Mouse (Mus musculus): ENCODE measurements at regions not wholly inside any gene's neighbourhood (a gene's known extent, or its start where the extent isn't known, plus 50 kb on each side); places are given as distances from the start of the nearest gene placed in this dataset.

DNA sequence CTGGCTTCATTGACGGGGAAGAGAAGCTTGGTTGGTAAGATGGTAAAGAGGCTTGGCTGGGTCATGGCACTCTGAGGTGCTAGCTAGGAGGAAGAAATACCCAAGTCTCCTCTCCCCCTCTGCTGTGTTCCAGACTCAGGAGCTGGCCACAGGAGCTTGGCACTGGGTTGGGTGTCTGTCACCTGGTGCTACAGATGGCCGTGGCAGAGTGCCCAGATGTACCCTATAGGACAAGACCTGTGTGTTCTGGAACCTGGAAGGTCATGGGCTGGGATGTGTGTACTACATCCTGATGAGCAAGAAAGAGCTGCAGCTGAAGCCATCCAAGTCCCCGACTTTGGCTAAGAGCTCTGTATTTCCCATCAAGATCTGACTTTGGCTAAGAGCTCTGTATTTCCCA lies 72.4 kb downstream of the Nupl2 start:
- peak; percentile 63 to 74 for DNase-seq

GRCm38 (mm10) chr5:24239006-24239405 lies 74.2 kb downstream of the Nupl2 start:
- DNase-seq: no peak

DNA sequence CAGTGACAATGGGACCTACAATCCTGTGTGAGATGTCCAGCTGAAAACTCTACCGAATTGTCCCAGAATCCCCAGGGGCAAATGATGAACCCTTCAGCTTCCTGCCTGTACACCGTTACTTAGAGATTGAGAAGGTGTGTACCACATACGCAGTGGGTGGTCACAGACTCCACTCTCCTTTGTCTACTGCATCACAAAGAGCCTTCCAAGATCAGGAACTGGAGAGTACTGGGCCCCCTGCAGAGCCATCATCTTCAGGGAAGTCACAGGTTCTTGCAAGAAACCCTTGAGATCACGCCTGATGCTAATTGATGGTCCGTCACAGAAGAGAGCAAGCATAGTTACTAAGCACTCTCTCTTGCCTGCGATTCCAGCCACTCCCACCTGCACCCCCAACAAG lies 79.4 kb downstream of the Nupl2 start:
- DNase-seq: no peak

- peak in 1 of 2 experiments; percentile 30 for DNase-seq
Observed at GRCm38 (mm10) chr5:24255421-24255820, 90.7 kb downstream of the Nupl2 start.

- DNase-seq: peak; percentile 80 to 85
Observed at GRCm38 (mm10) chr5:24261098-24261497, 90.3 kb downstream of the Kcnh2 start.

GRCm38 (mm10) chr5:24262146-24262545 lies 89.3 kb downstream of the Kcnh2 start:
- no peak for DNase-seq

- no peak for DNase-seq
Observed at GRCm38 (mm10) chr5:24264151-24264550, 87.3 kb downstream of the Kcnh2 start.

DNA sequence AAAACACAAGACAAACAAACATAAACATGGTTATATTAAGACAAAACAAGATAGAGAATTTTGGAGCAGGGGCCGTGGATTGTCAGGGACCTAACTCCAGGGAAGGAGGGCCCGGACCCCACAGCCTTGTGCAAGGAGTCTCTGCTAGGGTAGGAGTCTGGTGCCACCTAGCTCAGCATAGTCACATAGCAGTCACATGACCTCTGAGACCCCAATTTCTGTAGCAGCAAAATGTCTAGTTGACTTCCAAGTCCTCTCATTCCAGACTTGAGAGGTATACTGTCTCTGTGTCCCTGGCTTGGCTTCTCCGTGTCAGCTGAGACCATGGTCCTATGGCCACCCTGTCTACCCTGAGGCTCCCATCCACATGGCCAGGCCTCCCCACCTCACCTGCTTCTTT lies 86.0 kb downstream of the Kcnh2 start:
- DNase-seq: no peak

- DNase-seq: peak; percentile 90 to 91
Observed at GRCm38 (mm10) chr5:24266344-24267295, 84.8 kb downstream of the Kcnh2 start.
